Mouse (Mus musculus) neural tube, embryonic 12.5 days (tissue): ENCODE measurements around the gene Prpf3. TPM values are rescaled to one million over a fixed set of nuclear protein-coding genes. Genes with fewer than 3 reads are reported as not detected.

Experiments
- ATAC-seq: fragments of 200-750 bp; cut with Nextera tagmentation; 2 replicates; pipeline ENCODE4 v1.8.0; 2017; ENCODE audit warnings: low read depth, mild to moderate bottlenecking, moderate TSS enrichment, moderate library complexity; ENCODE audit not compliant: low FRiP score
- H3K27ac ChIP-seq: fragments of 300-500 bp; sonication (generic); 2 replicates; pipeline ENCODE4 v1.5.1; 2016
- H3K27me3 ChIP-seq: fragments of 300-500 bp; sonication (generic); replicated peaks from 2 replicates; pipeline ENCODE4 v1.6.1; 2016; ENCODE audit warnings: mild to moderate bottlenecking
- H3K36me3 ChIP-seq: fragments of 300-500 bp; sonication (generic); 2 replicates; pipeline ENCODE4 v1.6.1; 2016; ENCODE audit warnings: mild to moderate bottlenecking
- H3K4me1 ChIP-seq: fragments of 300-500 bp; sonication (generic); 2 replicates; pipeline ENCODE4 v1.6.1; 2016
- H3K4me2 ChIP-seq: fragments of 300-500 bp; sonication (generic); replicated peaks from 2 replicates; pipeline ENCODE4 v1.6.1; 2016; ENCODE audit warnings: mild to moderate bottlenecking
- H3K4me3 ChIP-seq: fragments of 300-500 bp; sonication (generic); 2 replicates; pipeline ENCODE4 v1.5.1; 2016
- H3K9ac ChIP-seq: fragments of 300-500 bp; sonication (generic); 2 replicates; pipeline ENCODE4 v1.6.1; 2016; ENCODE audit warnings: mild to moderate bottlenecking
- H3K9me3 ChIP-seq: fragments of 300-500 bp; sonication (generic); 2 replicates; pipeline ENCODE4 v1.6.1; 2016; ENCODE audit warnings: mild to moderate bottlenecking
- WGBS: fragments of 180-500 bp; shearing (Covaris S2); methylation state at CpG from one replicate; pipeline ENCODE4 v1.1.7; 2016; 5-methylcytosine and 5-hydroxymethylcytosine counted together
- polyA plus RNA-seq: library from polyadenylated mRNA; unstranded; fragments of >200 nt; fragmentation: Nextera tagmentation; extraction: Ambion mirVana; gene quantifications from 2 replicates; pipeline ENCODE4 v1.2.1, GENCODE M21; 2016

Gene Prpf3
- polyA plus RNA-seq, 1 experiment from 2014 or later = 50.8 TPM

- Histone ChIP-seq H3K4me1 (peaks cover 22% of the 10 kb centered on the region), H3K27ac (no peak overlapping the region), H3K9me3 (no peaks in the 10 kb centered on the region), H3K27me3 (no peaks in the 10 kb centered on the region), H3K4me3 (peak overlapping the region; percentile 61), H3K9ac (0 out of 2 replicates have a peak overlapping the region, but pooled peaks have one; percentile 79), H3K36me3 (0 out of 2 replicates have a peak, but pooled peaks cover 3% of the 10 kb centered on the region), H3K4me2 (peak overlapping the region; percentile 54)
- ATAC-seq = no peak
- WGBS = 12% methylated on average over 7 of the region's 7 CpGs
Observed at GRCm38 (mm10) chr3:95893126-95893525, 37.4 kb upstream of the Prpf3 start.

- Histone ChIP-seq H3K4me1 (peaks cover 22% of the 10 kb centered on the region), H3K36me3 (0 out of 2 replicates have a peak, but pooled peaks cover 3% of the 10 kb centered on the region), H3K27ac (no peak overlapping the region), H3K27me3 (no peaks in the 10 kb centered on the region), H3K9me3 (no peaks in the 10 kb centered on the region), H3K4me3 (no peak overlapping the region), H3K9ac (peak overlapping the region; percentile 38; the same call in 1 of the 2 replicates), H3K4me2 (peak overlapping the region; percentile 54)
- no peak for ATAC-seq
- WGBS = 29% methylated on average over 11 of the region's 11 CpGs
Observed at GRCm38 (mm10) chr3:95892066-95893052, 36.7 kb upstream of the Prpf3 start.

- H3K4me2 ChIP-seq = peak within 1 kb of the TSS; percentile 54
- no peaks in the 10 kb centered on the region for H3K9me3 ChIP-seq
- 0 out of 2 replicates have a peak, but pooled peaks cover 3% of the 10 kb centered on the region for H3K36me3 ChIP-seq
- H3K27me3 ChIP-seq = no peaks in the 10 kb centered on the region
- WGBS = 13% methylated on average over 12 of the region's 12 CpGs
- peaks cover 22% of the 10 kb centered on the region for H3K4me1 ChIP-seq
- ATAC-seq = no peak
- H3K27ac ChIP-seq = no peak within 1 kb of the TSS
- H3K9ac ChIP-seq = peak within 1 kb of the TSS; percentile 38; the same call in 1 of the 2 replicates
- no peak within 1 kb of the TSS for H3K4me3 ChIP-seq
Observed at GRCm38 (mm10) chr3:95891211-95892065, 35.8 kb upstream of the Prpf3 start, which contains the start of gene BC028528. TSS of gene BC028528 (minus strand) at chr3:95892005.

- peaks cover 14% of the 10 kb centered on the region; the same call in 1 of the 2 replicates for H3K4me1 ChIP-seq
- H3K9ac ChIP-seq = no peak overlapping the region
- 75% methylated on average over 3 of the region's 3 CpGs for WGBS
- no peak overlapping the region for H3K4me2 ChIP-seq
- H3K27ac ChIP-seq = no peak overlapping the region
- ATAC-seq = no peak
- H3K27me3 ChIP-seq = no peaks in the 10 kb centered on the region
- no peaks in the 10 kb centered on the region for H3K9me3 ChIP-seq
- no peaks in the 10 kb centered on the region for H3K36me3 ChIP-seq
- no peak overlapping the region for H3K4me3 ChIP-seq
Observed at GRCm38 (mm10) chr3:95889664-95890063, 34.0 kb upstream of the Prpf3 start.

GRCm38 (mm10) chr3:95887596-95887995 lies 31.9 kb upstream of the Prpf3 start:
- no peaks in the 10 kb centered on the region for H3K36me3 ChIP-seq
- ATAC-seq = no peak
- H3K4me3 ChIP-seq = no peak overlapping the region
- H3K9me3 ChIP-seq = no peaks in the 10 kb centered on the region
- H3K4me2 ChIP-seq = no peak overlapping the region
- H3K4me1 ChIP-seq = peaks cover 13% of the 10 kb centered on the region
- no peaks in the 10 kb centered on the region for H3K27me3 ChIP-seq
- 79% methylated on average over 4 of the region's 4 CpGs for WGBS
- H3K27ac ChIP-seq = no peak overlapping the region
- no peak overlapping the region for H3K9ac ChIP-seq

- H3K9me3 ChIP-seq = no peaks in the 10 kb centered on the region
- WGBS = 81% methylated on average over 5 of the region's 5 CpGs
- no peaks in the 10 kb centered on the region for H3K36me3 ChIP-seq
- H3K27me3 ChIP-seq = no peaks in the 10 kb centered on the region
- no peak overlapping the region for H3K4me2 ChIP-seq
- H3K27ac ChIP-seq = no peak overlapping the region
- H3K9ac ChIP-seq = no peak overlapping the region
- H3K4me3 ChIP-seq = no peak overlapping the region
- H3K4me1 ChIP-seq = peaks cover 12% of the 10 kb centered on the region
- ATAC-seq = no peak
Observed at GRCm38 (mm10) chr3:95884400-95884799, 28.7 kb upstream of the Prpf3 start.

- Histone ChIP-seq H3K27ac (no peak overlapping the region), H3K9ac (peak overlapping the region; percentile 51), H3K4me2 (peak overlapping the region; percentile 99), H3K27me3 (no peaks in the 10 kb centered on the region), H3K36me3 (no peaks in the 10 kb centered on the region), H3K4me3 (peak overlapping the region; percentile 51), H3K4me1 (peaks cover 12% of the 10 kb centered on the region), H3K9me3 (no peaks in the 10 kb centered on the region)
- WGBS = 3% methylated on average over 24 of the region's 24 CpGs
- 0 out of 2 replicates have a peak, but pooled peaks have one; percentile 1 for ATAC-seq
Observed at GRCm38 (mm10) chr3:95882816-95883425, 27.2 kb upstream of the Prpf3 start.

GRCm38 (mm10) chr3:95881979-95882815 lies 26.5 kb upstream of the Prpf3 start, which contains the start of gene Ciart:
TSS of gene Ciart (minus strand) at chr3:95882251.
- Histone ChIP-seq H3K4me2 (peak within 1 kb of the TSS; percentile 99), H3K4me3 (peak within 1 kb of the TSS; percentile 51), H3K9ac (peak within 1 kb of the TSS; percentile 51), H3K4me1 (peaks cover 12% of the 10 kb centered on the region), H3K27me3 (no peaks in the 10 kb centered on the region), H3K36me3 (no peaks in the 10 kb centered on the region), H3K27ac (no peak within 1 kb of the TSS), H3K9me3 (no peaks in the 10 kb centered on the region)
- ATAC-seq = peak; percentile 99
- under 1% methylated on average over 66 of the region's 66 CpGs for WGBS

GRCm38 (mm10) chr3:95879063-95879462 lies 23.4 kb upstream of the Prpf3 start:
- H3K9me3 ChIP-seq = no peaks in the 10 kb centered on the region
- H3K9ac ChIP-seq = no peak overlapping the region
- H3K4me1 ChIP-seq = peaks cover 12% of the 10 kb centered on the region
- no peak for ATAC-seq
- WGBS = 91% methylated on average over 4 of the region's 4 CpGs
- H3K4me2 ChIP-seq = no peak overlapping the region
- no peaks in the 10 kb centered on the region for H3K36me3 ChIP-seq
- no peak overlapping the region for H3K4me3 ChIP-seq
- H3K27me3 ChIP-seq = no peaks in the 10 kb centered on the region
- no peak overlapping the region for H3K27ac ChIP-seq

GRCm38 (mm10) chr3:95872048-95872447 lies 16.4 kb upstream of the Prpf3 start:
- Histone ChIP-seq H3K4me2 (peak overlapping the region; percentile 78), H3K27ac (no peak overlapping the region), H3K36me3 (peaks cover 24% of the 10 kb centered on the region), H3K27me3 (no peaks in the 10 kb centered on the region), H3K4me1 (peaks cover 16% of the 10 kb centered on the region), H3K9ac (peak overlapping the region; percentile 78; the same call in 1 of the 2 replicates), H3K9me3 (no peaks in the 10 kb centered on the region), H3K4me3 (peak overlapping the region; percentile 64)
- WGBS = 80% methylated on average over 7 of the region's 7 CpGs
- ATAC-seq = no peak

- under 1% methylated on average over 33 of the region's 33 CpGs for WGBS
- H3K9ac ChIP-seq = peak within 1 kb of the TSS; percentile 78
- no peaks in the 10 kb centered on the region for H3K9me3 ChIP-seq
- ATAC-seq = peak; percentile 94
- H3K27ac ChIP-seq = no peak within 1 kb of the TSS
- peak within 1 kb of the TSS; percentile 78 for H3K4me2 ChIP-seq
- H3K4me1 ChIP-seq = peaks cover 16% of the 10 kb centered on the region
- peak within 1 kb of the TSS; percentile 64 for H3K4me3 ChIP-seq
- no peaks in the 10 kb centered on the region for H3K27me3 ChIP-seq
- H3K36me3 ChIP-seq = peaks cover 24% of the 10 kb centered on the region
Observed at GRCm38 (mm10) chr3:95871392-95871867, 15.7 kb upstream of the Prpf3 start, which contains the start of gene Mrps21. TSS of gene Mrps21 (minus strand) at chr3:95871519.
